Mouse (Mus musculus) embryonic fibroblast, embryonic 13.5 days (primary cell): ENCODE results near the gene Ndufa6. TPM values are rescaled to one million over a fixed set of nuclear protein-coding genes. Genes with fewer than 3 reads are reported as not detected.

Experiments used
- H3K27ac ChIP-seq: 2 replicates; pipeline ENCODE4 v1.5.1; 2012; ENCODE audit warnings: low read length, control low read depth, inconsistent platforms; ENCODE audit not compliant: insufficient read depth
- H3K4me1 ChIP-seq: 2 replicates; pipeline ENCODE4 v1.6.1; 2011; ENCODE audit warnings: low read length; ENCODE audit not compliant: control insufficient read depth, insufficient read depth
- H3K4me3 ChIP-seq: 2 replicates; pipeline ENCODE4 v1.5.1; 2011; ENCODE audit warnings: mild to moderate bottlenecking, control low read depth, low read length; ENCODE audit not compliant: insufficient read depth
- CTCF ChIP-seq: IDR thresholded peaks from 2 replicates; pipeline ENCODE4 v1.5.1; 2011; ENCODE audit warnings: mild to moderate bottlenecking, control low read depth, low read length, moderate library complexity, borderline replicate concordance; ENCODE audit not compliant: insufficient read depth
- POLR2A ChIP-seq: IDR thresholded peaks from 2 replicates; pipeline ENCODE4 v1.6.1; 2011; ENCODE audit warnings: low read depth, mild to moderate bottlenecking, control low read depth, low read length, moderate library complexity
- polyA plus RNA-seq: library from polyadenylated mRNA; stranded (reverse); fragments of >200 nt; gene quantifications from 2 replicates; pipeline ENCODE4 v1.2.4, GENCODE M21; 2011; ENCODE audit warnings: low read depth; ENCODE audit not compliant: missing spikeins, insufficient read length

Ndufa6 gene
- polyA plus RNA-seq, 1 experiment, result 171 TPM

DNA sequence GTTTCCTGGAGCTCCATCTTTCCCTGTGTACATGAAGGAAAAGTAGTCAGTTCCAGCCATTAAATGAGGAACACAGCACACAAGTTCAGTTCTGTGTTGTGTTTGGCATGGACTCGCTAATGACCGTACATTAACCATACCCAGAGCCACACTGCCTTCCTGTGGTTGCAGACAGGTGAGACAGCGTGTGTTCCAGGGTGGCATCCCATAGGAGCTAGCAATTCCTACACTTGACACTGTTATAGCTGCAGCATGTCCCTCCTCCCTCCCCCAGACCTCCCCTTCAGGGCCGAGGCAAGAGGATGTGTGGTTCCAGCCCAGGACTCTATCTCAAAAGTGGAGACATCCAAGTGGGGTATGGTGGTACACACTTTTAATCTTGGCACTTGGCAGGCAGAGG is 3.8 kb downstream of the Ndufa6 start:
- Histone ChIP-seq H3K27ac (no peak overlapping the region), H3K4me1 (0 out of 2 replicates have a peak, but pooled peaks cover 2% of the 10 kb centered on the region), H3K4me3 (no peak overlapping the region)
- TF ChIP-seq CTCF (no peak), POLR2A (no peak)

DNA sequence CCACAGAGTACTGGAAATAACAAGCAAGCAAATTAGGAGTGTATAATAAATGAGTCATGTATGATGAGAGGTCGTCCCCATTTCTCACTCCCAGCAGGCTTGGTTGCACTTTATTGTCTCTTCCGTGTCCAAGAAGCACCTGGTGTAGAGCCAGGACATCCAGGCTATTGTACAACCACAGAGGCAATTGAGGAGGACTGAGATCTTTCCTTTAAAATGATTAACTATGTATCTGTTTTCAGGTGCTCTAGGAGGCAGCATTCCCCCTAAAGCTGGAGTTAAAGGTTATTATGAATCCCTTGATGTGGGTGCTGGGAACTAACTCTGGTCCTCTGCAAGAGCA is 5.2 kb downstream of the Ndufa6 start:
- H3K4me3 ChIP-seq, result no peak overlapping the region
- 0 out of 2 replicates have a peak, but pooled peaks cover 2% of the 10 kb centered on the region for H3K4me1 ChIP-seq
- H3K27ac ChIP-seq, result no peak overlapping the region
- TF ChIP-seq POLR2A (no peak), CTCF (no peak)

DNA sequence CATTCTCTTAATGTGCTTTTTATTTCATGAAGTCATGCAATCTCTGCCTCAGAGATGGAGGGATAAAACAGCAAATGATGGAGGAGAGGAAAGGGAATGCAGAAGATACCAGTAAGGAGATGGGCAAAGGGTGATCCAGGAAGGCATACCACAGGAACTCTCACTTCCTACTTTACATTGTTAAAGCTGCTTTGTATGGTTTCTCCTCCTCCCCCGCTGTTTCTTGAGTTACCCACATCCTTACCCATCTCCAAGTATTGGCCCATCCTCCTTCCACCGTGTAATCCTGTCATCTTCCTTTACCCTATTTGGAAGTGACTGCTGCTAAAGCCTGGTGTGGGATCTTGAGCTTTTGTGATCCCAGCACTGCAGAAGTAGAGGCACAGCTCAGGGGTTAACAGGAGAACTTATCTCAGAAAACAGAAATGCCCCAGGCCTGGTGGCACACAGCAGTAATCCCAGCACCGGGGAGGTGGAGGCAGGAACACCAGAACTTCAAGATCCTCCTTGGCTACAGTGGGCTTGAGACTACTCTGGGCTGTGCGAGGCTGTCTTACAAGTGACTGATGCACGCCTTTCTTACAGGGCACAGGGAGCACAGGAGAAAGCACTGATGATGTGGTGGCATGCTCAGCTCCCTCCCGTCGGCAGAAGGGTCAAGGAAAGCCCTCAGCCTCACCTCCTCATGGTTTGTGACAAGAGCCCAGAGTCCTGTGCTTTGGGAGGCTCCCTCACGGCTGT is 5.7 kb downstream of the Ndufa6 start:
- TF ChIP-seq POLR2A (no peak), CTCF (no peak)
- Histone ChIP-seq H3K4me3 (no peak overlapping the region), H3K4me1 (0 out of 2 replicates have a peak, but pooled peaks cover 2% of the 10 kb centered on the region), H3K27ac (no peak overlapping the region)

DNA sequence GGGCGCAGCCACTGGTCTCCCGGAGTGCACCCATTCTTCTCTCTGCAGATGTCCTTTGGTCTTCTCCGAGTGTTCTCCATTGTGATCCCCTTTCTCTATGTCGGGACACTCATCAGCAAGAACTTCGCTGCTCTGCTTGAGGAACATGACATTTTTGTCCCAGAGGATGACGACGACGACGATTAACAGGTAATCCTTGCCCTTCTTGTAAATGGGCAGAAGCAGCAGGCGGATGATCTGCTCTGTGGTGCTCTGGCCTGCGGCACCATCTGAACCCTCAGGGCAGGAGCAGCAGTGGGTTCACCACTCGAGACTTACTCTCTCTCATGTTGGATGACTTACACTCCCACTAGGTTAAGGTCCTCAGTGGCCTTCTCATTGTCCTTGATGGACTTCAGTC is 6.3 kb downstream of the Ndufa6 start:
- H3K4me3 ChIP-seq, result no peak overlapping the region
- no peak overlapping the region for H3K27ac ChIP-seq
- TF ChIP-seq POLR2A, result no peak
- no peak for TF ChIP-seq CTCF

DNA sequence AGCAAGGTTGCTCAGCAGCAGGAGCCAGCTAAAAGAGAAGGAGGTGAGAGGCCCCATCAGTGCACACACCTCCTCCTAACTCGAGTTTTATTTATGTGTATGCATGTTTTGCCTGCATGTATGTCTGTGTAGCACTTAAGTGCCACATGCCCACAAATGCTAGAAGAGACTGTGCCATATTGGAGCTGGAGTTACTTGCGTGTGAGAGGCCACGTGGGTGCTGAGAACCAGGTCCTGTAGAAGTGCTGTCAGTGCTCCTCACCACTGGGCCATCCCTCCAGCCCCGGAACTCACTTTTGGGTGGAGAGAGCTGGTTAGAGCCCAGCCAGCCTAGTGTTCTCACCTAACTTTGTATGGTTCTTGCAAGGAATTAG is 6.8 kb downstream of the Ndufa6 start:
- Histone ChIP-seq H3K4me3 (peak overlapping the region; percentile 58), H3K27ac (peak overlapping the region; percentile 60; the same call in 1 of the 2 replicates), H3K4me1 (0 out of 2 replicates have a peak, but pooled peaks cover 2% of the 10 kb centered on the region)
- TF ChIP-seq CTCF, result no peak
- no peak for TF ChIP-seq POLR2A

More for the DNA sequence above, 6.3 kb downstream of the Ndufa6 start:
- 0 out of 2 replicates have a peak, but pooled peaks cover 2% of the 10 kb centered on the region for H3K4me1 ChIP-seq

DNA sequence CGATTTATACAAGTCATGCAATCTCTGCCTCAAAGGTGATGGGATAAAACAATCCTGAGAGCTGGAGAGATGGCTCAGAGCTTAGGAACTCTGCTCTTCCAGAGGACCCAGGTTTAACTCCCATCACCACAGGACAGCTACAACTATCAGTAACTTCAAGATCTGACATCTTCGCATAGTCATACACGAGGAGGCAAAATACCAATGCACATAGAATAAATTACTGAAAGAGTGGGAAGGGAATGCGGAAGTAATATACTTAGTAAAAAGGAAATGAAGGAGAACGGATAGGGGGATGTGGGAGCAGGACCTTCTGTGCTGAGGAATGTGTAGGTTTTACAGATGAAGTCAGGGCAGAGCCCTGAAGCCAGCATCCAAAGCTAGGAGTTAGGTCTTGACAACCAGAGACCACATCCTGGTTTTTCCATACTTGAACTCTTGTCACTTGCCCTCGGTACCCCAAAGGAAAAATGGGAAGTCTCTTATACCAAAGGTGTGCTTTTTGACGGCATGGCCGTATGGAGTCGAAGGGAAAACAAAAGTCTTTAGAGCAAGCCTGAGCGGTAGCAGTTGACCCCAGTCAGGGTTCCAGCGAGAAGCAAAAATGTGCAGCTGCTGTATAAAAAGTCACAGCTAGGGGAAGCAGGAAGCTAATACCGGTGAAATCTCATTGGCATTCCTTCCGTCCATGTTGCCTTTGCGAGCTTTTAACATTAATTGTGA is 7.4 kb downstream of the Ndufa6 start:
- Histone ChIP-seq H3K27ac (peak overlapping the region; percentile 60), H3K4me3 (peak overlapping the region; percentile 58), H3K4me1 (0 out of 2 replicates have a peak, but pooled peaks cover 2% of the 10 kb centered on the region)
- TF ChIP-seq POLR2A, result no peak
- TF ChIP-seq CTCF, result no peak

DNA sequence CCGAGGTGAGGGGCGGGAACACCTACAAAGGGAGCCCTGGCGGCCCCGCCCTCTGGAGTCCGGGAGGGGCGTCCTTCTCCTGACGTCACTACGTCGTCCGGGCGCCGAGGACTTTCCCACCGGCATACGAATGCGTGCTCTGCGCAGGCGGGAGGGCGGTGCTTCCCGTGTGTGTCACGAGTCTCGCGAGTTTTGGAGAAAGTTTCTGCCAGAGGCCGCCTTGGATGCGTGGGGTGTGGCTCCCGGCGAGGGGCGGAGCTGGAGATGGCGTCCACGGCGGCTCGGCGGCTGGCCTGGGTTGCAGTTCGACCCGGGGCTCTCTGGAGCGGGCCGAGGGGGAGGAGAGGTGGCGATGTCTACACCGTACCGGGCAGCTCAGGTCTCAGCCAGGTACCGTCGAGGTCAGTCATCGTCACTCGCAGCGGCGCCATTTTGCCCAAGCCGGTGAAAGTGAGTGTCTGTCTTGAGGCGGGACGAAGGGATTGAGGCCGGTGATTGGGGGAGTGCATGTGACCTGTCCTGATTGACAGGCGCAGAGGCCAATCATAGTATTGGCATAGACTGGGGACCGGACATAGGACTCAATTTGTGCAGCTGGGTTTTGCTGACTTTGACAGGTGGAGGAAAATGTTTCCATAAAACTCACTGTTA is 8.2 kb downstream of the Ndufa6 start:
- TF ChIP-seq POLR2A, result peak; percentile 66
- TF ChIP-seq CTCF, result no peak
- Histone ChIP-seq H3K4me3 (peak overlapping the region; percentile 58), H3K27ac (peak overlapping the region; percentile 60), H3K4me1 (0 out of 2 replicates have a peak, but pooled peaks cover 2% of the 10 kb centered on the region)

DNA sequence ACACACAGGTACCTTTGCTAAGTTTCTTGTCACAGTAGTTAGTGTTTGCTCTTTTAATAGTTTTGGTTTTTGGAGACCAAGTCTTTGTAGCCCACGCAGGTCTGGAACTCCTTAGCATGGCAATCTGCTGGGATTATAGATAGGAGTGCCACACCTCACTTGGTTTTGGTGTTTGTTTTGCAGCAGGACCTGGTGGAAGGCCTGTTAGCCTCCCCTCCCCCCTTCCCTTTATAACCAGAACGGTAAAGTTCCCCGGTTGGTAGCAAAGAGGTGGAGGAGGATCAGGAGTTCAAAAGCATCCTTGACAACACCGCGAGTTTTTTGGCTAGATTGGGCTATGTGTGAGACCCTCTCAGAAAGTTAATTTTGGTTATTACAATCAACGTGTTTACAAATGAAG is 9.2 kb downstream of the Ndufa6 start:
- Histone ChIP-seq H3K27ac (no peak overlapping the region), H3K4me1 (0 out of 2 replicates have a peak, but pooled peaks cover 2% of the 10 kb centered on the region), H3K4me3 (no peak overlapping the region)
- TF ChIP-seq CTCF, result no peak
- TF ChIP-seq POLR2A, result no peak

DNA sequence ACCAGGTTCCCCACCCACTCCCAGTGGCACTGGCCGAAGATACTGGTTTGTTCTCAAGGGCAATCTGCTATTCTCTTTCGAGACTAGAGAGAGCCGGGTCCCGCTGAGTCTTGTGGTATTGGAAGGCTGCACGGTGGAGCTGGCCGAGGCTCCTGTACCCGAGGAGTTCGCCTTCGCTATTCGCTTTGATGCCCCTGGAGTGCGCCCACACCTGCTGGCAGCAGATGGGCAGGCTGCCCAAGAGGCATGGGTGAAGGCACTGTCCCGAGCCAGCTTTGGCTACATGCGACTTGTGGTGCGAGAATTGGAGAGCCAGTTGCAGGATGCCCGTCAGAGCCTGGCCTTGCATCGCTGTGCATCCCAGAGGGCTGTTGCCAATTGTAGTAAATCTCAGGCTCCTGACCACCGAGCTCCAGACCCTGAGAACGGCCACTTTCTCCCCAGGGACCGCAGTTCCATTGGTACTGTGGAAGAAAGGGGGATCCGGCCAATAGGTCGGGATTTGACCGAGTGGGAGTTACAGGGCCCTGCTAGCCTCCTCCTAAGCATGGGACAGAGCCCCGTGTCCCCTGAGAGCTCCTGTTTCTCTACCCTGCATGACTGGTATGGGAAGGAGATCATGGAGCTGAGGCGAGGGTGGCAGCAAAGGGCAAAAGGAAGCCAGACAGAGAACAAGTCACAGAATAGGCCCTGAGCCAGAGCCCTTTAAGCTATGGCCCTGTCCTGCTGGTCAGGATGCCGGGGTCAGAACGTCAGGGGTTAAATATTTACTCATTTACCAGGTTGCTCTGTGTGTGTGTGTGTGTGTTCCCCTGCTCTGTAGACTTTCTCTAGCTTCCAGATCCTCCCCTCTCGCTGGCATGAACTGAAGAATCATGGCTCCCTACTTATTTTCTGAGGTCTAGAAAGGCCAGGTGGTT is 10.5 kb downstream of the Ndufa6 start:
- Histone ChIP-seq H3K4me3 (no peak overlapping the region), H3K4me1 (0 out of 2 replicates have a peak, but pooled peaks cover 2% of the 10 kb centered on the region), H3K27ac (no peak overlapping the region)
- TF ChIP-seq CTCF, result no peak
- TF ChIP-seq POLR2A, result no peak
